Mouse (Mus musculus) forebrain, embryonic 16.5 days (tissue): ENCODE measurements around the gene Cers2. TPM values are rescaled to one million over a fixed set of nuclear protein-coding genes. Genes with fewer than 3 reads are reported as not detected.
A peak's percentile ranks its signal among the peaks of the same experiment; 100 is the strongest.

Source experiments
- ATAC-seq: fragments of 200-750 bp; cut with Nextera tagmentation; 2 replicates; pipeline ENCODE4 v1.8.0; 2017; ENCODE audit warnings: mild to moderate bottlenecking, moderate library complexity
- H3K27ac ChIP-seq: fragments of 300-500 bp; sonication (generic); 2 replicates; pipeline ENCODE4 v1.5.1; 2014; ENCODE audit warnings: low read length, control low read depth
- H3K27me3 ChIP-seq: fragments of 300-500 bp; sonication (generic); replicated peaks from 2 replicates; pipeline ENCODE4 v1.6.1; 2014; ENCODE audit warnings: low read length; ENCODE audit not compliant: control insufficient read depth, insufficient read depth
- H3K36me3 ChIP-seq: fragments of 300-500 bp; sonication (generic); 2 replicates; pipeline ENCODE4 v1.6.1; 2014; ENCODE audit not compliant: control insufficient read depth, insufficient read depth
- H3K4me1 ChIP-seq: fragments of 300-500 bp; sonication (generic); replicated peaks from 2 replicates; pipeline ENCODE4 v1.6.1; 2014; ENCODE audit warnings: low read length; ENCODE audit not compliant: control insufficient read depth, insufficient read depth
- H3K4me2 ChIP-seq: fragments of 300-500 bp; sonication (generic); 2 replicates; pipeline ENCODE4 v1.6.1; 2014; ENCODE audit warnings: mild to moderate bottlenecking, low read length, control low read depth
- H3K4me3 ChIP-seq: fragments of 300-500 bp; sonication (generic); replicated peaks from 2 replicates; pipeline ENCODE4 v1.5.1; 2014; ENCODE audit warnings: mild to moderate bottlenecking, low read length, control low read depth
- H3K9ac ChIP-seq: fragments of 300-500 bp; sonication (generic); replicated peaks from 2 replicates; pipeline ENCODE4 v1.6.1; 2014; ENCODE audit warnings: low read depth, low read length, control low read depth
- H3K9me3 ChIP-seq: fragments of 300-500 bp; sonication (generic); 2 replicates; pipeline ENCODE4 v1.6.1; 2016; ENCODE audit warnings: low read length; ENCODE audit not compliant: control insufficient read depth
- WGBS: fragments of 180-500 bp; shearing (Covaris S2); extraction: QIAGEN DNeasy Blood & Tissue Kit; methylation state at CpG from one replicate; pipeline ENCODE4 v1.1.7; 2014; 5-methylcytosine and 5-hydroxymethylcytosine counted together
- polyA plus RNA-seq: library from polyadenylated mRNA; unstranded; fragments of >200 nt; fragmentation: Nextera tagmentation; extraction: Ambion mirVana; gene quantifications from 2 replicates; pipeline ENCODE4 v1.2.1, GENCODE M21; 2015

Gene Cers2
- polyA plus RNA-seq, 1 experiment from 2014 or later = 108 TPM

GRCm38 (mm10) chr3:95294718-95295117 lies 19.9 kb upstream of the Cers2 start:
- Histone ChIP-seq H3K4me3 (no peak overlapping the region), H3K9ac (no peak overlapping the region), H3K4me2 (no peak overlapping the region), H3K4me1 (no peaks in the 10 kb centered on the region), H3K27ac (no peak overlapping the region), H3K27me3 (no peaks in the 10 kb centered on the region), H3K9me3 (no peaks in the 10 kb centered on the region), H3K36me3 (peaks cover 8% of the 10 kb centered on the region)
- 92% methylated on average over 5 of the region's 5 CpGs for WGBS
- ATAC-seq = no peak

- Histone ChIP-seq H3K27ac (no peak overlapping the region), H3K27me3 (no peaks in the 10 kb centered on the region), H3K9me3 (no peaks in the 10 kb centered on the region), H3K4me1 (no peaks in the 10 kb centered on the region), H3K36me3 (peaks cover 8% of the 10 kb centered on the region), H3K4me2 (no peak overlapping the region), H3K4me3 (no peak overlapping the region), H3K9ac (no peak overlapping the region)
- ATAC-seq = no peak
- WGBS = 86% methylated on average over 11 of the region's 11 CpGs
Observed at GRCm38 (mm10) chr3:95295321-95296102, 19.1 kb upstream of the Cers2 start.

GRCm38 (mm10) chr3:95296103-95296469 lies 18.5 kb upstream of the Cers2 start:
- H3K27ac ChIP-seq = no peak overlapping the region
- no peaks in the 10 kb centered on the region for H3K27me3 ChIP-seq
- 14% methylated on average over 5 of the region's 5 CpGs for WGBS
- H3K36me3 ChIP-seq = peaks cover 8% of the 10 kb centered on the region; the same call in 1 of the 2 replicates
- H3K4me3 ChIP-seq = no peak overlapping the region
- H3K4me1 ChIP-seq = no peaks in the 10 kb centered on the region
- no peak overlapping the region for H3K9ac ChIP-seq
- H3K9me3 ChIP-seq = no peaks in the 10 kb centered on the region
- ATAC-seq = 0 out of 2 replicates have a peak, but pooled peaks have one; percentile 36
- no peak overlapping the region for H3K4me2 ChIP-seq

GRCm38 (mm10) chr3:95298018-95298417 lies 16.6 kb upstream of the Cers2 start:
- peaks cover under 1% of the 10 kb centered on the region; the same call in 1 of the 2 replicates for H3K36me3 ChIP-seq
- no peak overlapping the region for H3K27ac ChIP-seq
- 97% methylated on average over 7 of the region's 7 CpGs for WGBS
- H3K4me2 ChIP-seq = no peak overlapping the region
- H3K27me3 ChIP-seq = no peaks in the 10 kb centered on the region
- no peak overlapping the region for H3K4me3 ChIP-seq
- no peak overlapping the region for H3K9ac ChIP-seq
- no peaks in the 10 kb centered on the region for H3K9me3 ChIP-seq
- ATAC-seq = no peak
- H3K4me1 ChIP-seq = no peaks in the 10 kb centered on the region

GRCm38 (mm10) chr3:95301204-95301796 lies 13.3 kb upstream of the Cers2 start:
- Histone ChIP-seq H3K27ac (no peak overlapping the region), H3K9ac (no peak overlapping the region), H3K4me1 (no peaks in the 10 kb centered on the region), H3K4me2 (no peak overlapping the region), H3K9me3 (no peaks in the 10 kb centered on the region), H3K36me3 (no peaks in the 10 kb centered on the region; the same call in 1 of the 2 replicates), H3K4me3 (no peak overlapping the region), H3K27me3 (no peaks in the 10 kb centered on the region)
- 83% methylated on average over 3 of the region's 3 CpGs for WGBS
- ATAC-seq = no peak

GRCm38 (mm10) chr3:95306244-95306643 lies 8.3 kb upstream of the Cers2 start:
- no peak for ATAC-seq
- 88% methylated on average over 4 of the region's 4 CpGs for WGBS
- Histone ChIP-seq H3K4me1 (no peaks in the 10 kb centered on the region), H3K4me2 (no peak overlapping the region), H3K36me3 (no peaks in the 10 kb centered on the region), H3K9me3 (no peaks in the 10 kb centered on the region), H3K9ac (no peak overlapping the region), H3K4me3 (no peak overlapping the region), H3K27ac (no peak overlapping the region), H3K27me3 (no peaks in the 10 kb centered on the region)

- H3K36me3 ChIP-seq = no peaks in the 10 kb centered on the region
- WGBS = 81% methylated on average over 7 of the region's 7 CpGs
- H3K4me2 ChIP-seq = no peak within 1 kb of the TSS
- H3K27ac ChIP-seq = no peak within 1 kb of the TSS
- H3K9me3 ChIP-seq = no peaks in the 10 kb centered on the region
- H3K4me3 ChIP-seq = no peak within 1 kb of the TSS
- no peaks in the 10 kb centered on the region for H3K4me1 ChIP-seq
- H3K9ac ChIP-seq = no peak within 1 kb of the TSS
- H3K27me3 ChIP-seq = no peaks in the 10 kb centered on the region
- ATAC-seq = no peak
Observed at GRCm38 (mm10) chr3:95307100-95307499, 7.5 kb upstream of the Cers2 start, which contains the start of gene Anxa9. Anxa9 (minus strand) TSS chr3:95307176.

- 74% methylated on average over 3 of the region's 3 CpGs for WGBS
- Histone ChIP-seq H3K27ac (no peak overlapping the region), H3K36me3 (no peaks in the 10 kb centered on the region), H3K27me3 (no peaks in the 10 kb centered on the region), H3K4me2 (no peak overlapping the region), H3K9me3 (no peaks in the 10 kb centered on the region), H3K9ac (no peak overlapping the region), H3K4me3 (no peak overlapping the region), H3K4me1 (peaks cover 7% of the 10 kb centered on the region)
- no peak for ATAC-seq
Observed at GRCm38 (mm10) chr3:95310496-95310895, 4.1 kb upstream of the Cers2 start.

- Histone ChIP-seq H3K36me3 (no peaks in the 10 kb centered on the region), H3K27ac (no peak overlapping the region), H3K9me3 (no peaks in the 10 kb centered on the region), H3K4me1 (peaks cover 14% of the 10 kb centered on the region), H3K4me3 (no peak overlapping the region), H3K9ac (no peak overlapping the region), H3K4me2 (no peak overlapping the region), H3K27me3 (no peaks in the 10 kb centered on the region)
- WGBS = 70% methylated on average over 9 of the region's 9 CpGs
- no peak for ATAC-seq
Observed at GRCm38 (mm10) chr3:95310968-95311882, 3.4 kb upstream of the Cers2 start.
